Mouse (Mus musculus) hindbrain, embryonic 13.5 days (tissue): ENCODE data around the gene Cdkn2b. TPM values are rescaled to one million over a fixed set of nuclear protein-coding genes. Genes with fewer than 3 reads are reported as not detected.

Source experiments
- ATAC-seq: fragments of 200-750 bp; cut with Nextera tagmentation; 2 replicates; pipeline ENCODE4 v1.8.0; 2017; ENCODE audit warnings: moderate TSS enrichment; ENCODE audit not compliant: low FRiP score
- H3K27ac ChIP-seq: fragments of 300-500 bp; sonication (generic); 2 replicates; pipeline ENCODE4 v1.5.1; 2015; ENCODE audit warnings: inconsistent platforms, mild to moderate bottlenecking, moderate library complexity
- H3K27me3 ChIP-seq: fragments of 300-500 bp; sonication (generic); 2 replicates; pipeline ENCODE4 v1.6.1; 2015; ENCODE audit warnings: mild to moderate bottlenecking, inconsistent platforms
- H3K36me3 ChIP-seq: fragments of 300-500 bp; sonication (generic); 2 replicates; pipeline ENCODE4 v1.6.1; 2015; ENCODE audit warnings: mild to moderate bottlenecking, inconsistent platforms
- H3K4me1 ChIP-seq: fragments of 300-500 bp; sonication (generic); replicated peaks from 2 replicates; pipeline ENCODE4 v1.6.1; 2015; ENCODE audit warnings: inconsistent platforms
- H3K4me2 ChIP-seq: fragments of 300-500 bp; sonication (generic); 2 replicates; pipeline ENCODE4 v1.6.1; 2015; ENCODE audit warnings: inconsistent platforms, mild to moderate bottlenecking, moderate library complexity
- H3K4me3 ChIP-seq: fragments of 300-500 bp; sonication (generic); 2 replicates; pipeline ENCODE4 v1.5.1; 2015; ENCODE audit warnings: mild to moderate bottlenecking, inconsistent platforms
- H3K9ac ChIP-seq: fragments of 300-500 bp; sonication (generic); 2 replicates; pipeline ENCODE4 v1.6.1; 2015; ENCODE audit warnings: mild to moderate bottlenecking, inconsistent platforms
- H3K9me3 ChIP-seq: fragments of 300-500 bp; sonication (generic); 2 replicates; pipeline ENCODE4 v1.6.1; 2016; ENCODE audit warnings: inconsistent platforms
- WGBS: fragments of 180-500 bp; shearing (Covaris S2); methylation state at CpG from one replicate; pipeline ENCODE4 v1.1.7; 2015; 5-methylcytosine and 5-hydroxymethylcytosine counted together
- polyA plus RNA-seq: library from polyadenylated mRNA; unstranded; fragments of >200 nt; fragmentation: Nextera tagmentation; extraction: Ambion mirVana; gene quantifications from 2 replicates; pipeline ENCODE4 v1.2.1, GENCODE M21; 2015

Cdkn2b gene
- polyA plus RNA-seq, 1 experiment from 2014 or later, result 0.86 TPM

GRCm38 (mm10) chr4:89305691-89306090 lies 5.1 kb downstream of the Cdkn2b start:
- under 1% methylated on average over 3 of the region's 3 CpGs for WGBS
- no peaks in the 10 kb centered on the region for H3K36me3 ChIP-seq
- H3K9ac ChIP-seq, result no peak overlapping the region
- H3K4me2 ChIP-seq, result no peak overlapping the region
- no peak for ATAC-seq
- H3K4me1 ChIP-seq, result peaks cover 6% of the 10 kb centered on the region
- H3K27me3 ChIP-seq, result peaks cover 94% of the 10 kb centered on the region
- no peaks in the 10 kb centered on the region for H3K9me3 ChIP-seq
- no peak overlapping the region for H3K27ac ChIP-seq
- no peak overlapping the region for H3K4me3 ChIP-seq

GRCm38 (mm10) chr4:89303281-89303995 lies 7.4 kb downstream of the Cdkn2b start:
- ATAC-seq, result 0 out of 2 replicates have a peak, but pooled peaks have one; percentile 7
- no peak overlapping the region for H3K27ac ChIP-seq
- WGBS, result under 1% methylated on average over 14 of the region's 14 CpGs
- no peaks in the 10 kb centered on the region for H3K9me3 ChIP-seq
- no peak overlapping the region for H3K4me2 ChIP-seq
- H3K36me3 ChIP-seq, result no peaks in the 10 kb centered on the region
- no peak overlapping the region for H3K4me3 ChIP-seq
- peaks cover 92% of the 10 kb centered on the region for H3K27me3 ChIP-seq
- no peaks in the 10 kb centered on the region for H3K4me1 ChIP-seq
- H3K9ac ChIP-seq, result no peak overlapping the region

- H3K4me1 ChIP-seq, result no peaks in the 10 kb centered on the region
- H3K27ac ChIP-seq, result no peak overlapping the region
- WGBS, result 0% methylated on average over 1 of the region's 1 CpGs
- ATAC-seq, result no peak
- no peaks in the 10 kb centered on the region for H3K9me3 ChIP-seq
- peaks cover 90% of the 10 kb centered on the region for H3K27me3 ChIP-seq
- no peak overlapping the region for H3K4me3 ChIP-seq
- no peak overlapping the region for H3K9ac ChIP-seq
- no peaks in the 10 kb centered on the region for H3K36me3 ChIP-seq
- H3K4me2 ChIP-seq, result no peak overlapping the region
Measured at GRCm38 (mm10) chr4:89302129-89302528, 8.7 kb downstream of the Cdkn2b start.

- Histone ChIP-seq H3K4me3 (no peak overlapping the region), H3K4me1 (peaks cover 9% of the 10 kb centered on the region), H3K27me3 (peaks cover 90% of the 10 kb centered on the region), H3K9ac (no peak overlapping the region), H3K9me3 (no peaks in the 10 kb centered on the region), H3K36me3 (no peaks in the 10 kb centered on the region), H3K4me2 (no peak overlapping the region), H3K27ac (no peak overlapping the region)
- WGBS, result 2% methylated on average over 2 of the region's 2 CpGs
- ATAC-seq, result no peak
Measured at GRCm38 (mm10) chr4:89299721-89300120, 11.1 kb downstream of the Cdkn2b start.

- Histone ChIP-seq H3K9ac (0 out of 2 replicates have a peak overlapping the region, but pooled peaks have one; percentile 53), H3K4me3 (peak overlapping the region; percentile 49), H3K4me2 (peak overlapping the region; percentile 69), H3K27ac (no peak overlapping the region), H3K9me3 (no peaks in the 10 kb centered on the region), H3K36me3 (no peaks in the 10 kb centered on the region), H3K4me1 (peaks cover 17% of the 10 kb centered on the region), H3K27me3 (peaks cover 92% of the 10 kb centered on the region)
- 2% methylated on average over 31 of the region's 31 CpGs for WGBS
- ATAC-seq, result peak; percentile 55
Measured at GRCm38 (mm10) chr4:89295441-89296220, 15.2 kb downstream of the Cdkn2b start.

- peak; percentile 88 for ATAC-seq
- H3K27ac ChIP-seq, result no peak within 1 kb of the TSS
- no peaks in the 10 kb centered on the region for H3K36me3 ChIP-seq
- H3K4me1 ChIP-seq, result peaks cover 17% of the 10 kb centered on the region
- H3K9ac ChIP-seq, result peak within 1 kb of the TSS; percentile 53
- H3K4me3 ChIP-seq, result peak within 1 kb of the TSS; percentile 49
- no peaks in the 10 kb centered on the region for H3K9me3 ChIP-seq
- WGBS, result under 1% methylated on average over 105 of the region's 117 CpGs
- peak within 1 kb of the TSS; percentile 69 for H3K4me2 ChIP-seq
- H3K27me3 ChIP-seq, result peaks cover 92% of the 10 kb centered on the region
Measured at GRCm38 (mm10) chr4:89294486-89295440, 16.1 kb downstream of the Cdkn2b start, which contains the start of gene Cdkn2a. Gene Cdkn2a (minus strand): TSS chr4:89294653.

- Histone ChIP-seq H3K9ac (no peak overlapping the region), H3K4me3 (peak overlapping the region; percentile 49), H3K4me1 (peaks cover 17% of the 10 kb centered on the region), H3K4me2 (peak overlapping the region; percentile 69), H3K9me3 (no peaks in the 10 kb centered on the region), H3K27ac (no peak overlapping the region), H3K27me3 (peaks cover 92% of the 10 kb centered on the region), H3K36me3 (no peaks in the 10 kb centered on the region)
- WGBS, result 0% methylated on average over 26 of the region's 26 CpGs
- peak; percentile 36 for ATAC-seq
Measured at GRCm38 (mm10) chr4:89294091-89294485, 16.8 kb downstream of the Cdkn2b start.

GRCm38 (mm10) chr4:89293516-89293915 lies 17.3 kb downstream of the Cdkn2b start:
- Histone ChIP-seq H3K9ac (no peak overlapping the region), H3K4me1 (peaks cover 17% of the 10 kb centered on the region), H3K27ac (no peak overlapping the region), H3K36me3 (no peaks in the 10 kb centered on the region), H3K27me3 (peaks cover 96% of the 10 kb centered on the region), H3K4me3 (no peak overlapping the region), H3K9me3 (no peaks in the 10 kb centered on the region), H3K4me2 (no peak overlapping the region)
- ATAC-seq, result no peak
- 6% methylated on average over 7 of the region's 7 CpGs for WGBS

- Histone ChIP-seq H3K27me3 (peaks cover 89% of the 10 kb centered on the region), H3K4me2 (no peak overlapping the region), H3K27ac (no peak overlapping the region), H3K4me3 (no peak overlapping the region), H3K9me3 (no peaks in the 10 kb centered on the region), H3K36me3 (no peaks in the 10 kb centered on the region), H3K9ac (no peak overlapping the region), H3K4me1 (peaks cover under 1% of the 10 kb centered on the region)
- ATAC-seq, result no peak
- 0% methylated on average over 4 of the region's 4 CpGs for WGBS
Measured at GRCm38 (mm10) chr4:89289028-89289427, 21.8 kb downstream of the Cdkn2b start.

- Histone ChIP-seq H3K36me3 (no peaks in the 10 kb centered on the region), H3K4me3 (no peak overlapping the region), H3K9me3 (no peaks in the 10 kb centered on the region), H3K9ac (no peak overlapping the region), H3K4me1 (peaks cover 4% of the 10 kb centered on the region; the same call in 1 of the 2 replicates), H3K27me3 (peaks cover 88% of the 10 kb centered on the region), H3K4me2 (no peak overlapping the region), H3K27ac (no peak overlapping the region)
- no peak for ATAC-seq
- WGBS, result 0% methylated on average over 1 of the region's 1 CpGs
Measured at GRCm38 (mm10) chr4:89286566-89286965, 24.3 kb downstream of the Cdkn2b start.

- Histone ChIP-seq H3K27ac (no peak overlapping the region), H3K9me3 (no peaks in the 10 kb centered on the region), H3K27me3 (peaks cover 88% of the 10 kb centered on the region), H3K36me3 (no peaks in the 10 kb centered on the region), H3K4me3 (no peak overlapping the region), H3K9ac (no peak overlapping the region), H3K4me1 (peaks cover 4% of the 10 kb centered on the region; the same call in 1 of the 2 replicates), H3K4me2 (no peak overlapping the region)
- no peak for ATAC-seq
- WGBS, result 31% methylated on average over 7 of the region's 7 CpGs
Measured at GRCm38 (mm10) chr4:89285688-89286087, 25.2 kb downstream of the Cdkn2b start.

- peaks cover 88% of the 10 kb centered on the region for H3K27me3 ChIP-seq
- H3K4me1 ChIP-seq, result peaks cover 4% of the 10 kb centered on the region; the same call in 1 of the 2 replicates
- no peaks in the 10 kb centered on the region for H3K9me3 ChIP-seq
- no peak overlapping the region for H3K9ac ChIP-seq
- under 1% methylated on average over 12 of the region's 12 CpGs for WGBS
- no peak for ATAC-seq
- H3K27ac ChIP-seq, result no peak overlapping the region
- no peak overlapping the region for H3K4me2 ChIP-seq
- no peaks in the 10 kb centered on the region for H3K36me3 ChIP-seq
- H3K4me3 ChIP-seq, result no peak overlapping the region
Measured at GRCm38 (mm10) chr4:89282661-89283060, 28.2 kb downstream of the Cdkn2b start.
